Mouse (Mus musculus) heart, adult 2 months (tissue): ENCODE measurements around the gene Ipo7. TPM values are rescaled to one million over a fixed set of nuclear protein-coding genes. Genes with fewer than 3 reads are reported as not detected.

Experiments
- DNase-seq, 2 experiments: peaks; one replicate each; pipeline ENCODE4 v3.0.0; 2021
- H3K27ac ChIP-seq: fragments of 200-600 bp; 2 replicates; pipeline ENCODE4 v1.8.1; 2022
- H3K27me3 ChIP-seq: fragments of 200-500 bp; 2 replicates; pipeline ENCODE4 v1.6.1; 2012; ENCODE audit warnings: mild to moderate bottlenecking, low read length, inconsistent platforms, mixed read lengths; ENCODE audit not compliant: control insufficient read depth, insufficient read depth
- H3K36me3 ChIP-seq: fragments of 200-500 bp; 2 replicates; pipeline ENCODE4 v1.6.1; 2012; ENCODE audit warnings: low read length, inconsistent platforms; ENCODE audit not compliant: control insufficient read depth, insufficient read depth
- H3K4me1 ChIP-seq: fragments of 200-500 bp; 2 replicates; pipeline ENCODE4 v1.6.1; 2011; ENCODE audit warnings: low read length; ENCODE audit not compliant: control insufficient read depth, insufficient read depth
- H3K4me3 ChIP-seq: fragments of 200-600 bp; 2 replicates; pipeline ENCODE4 v1.8.1; 2022
- H3K79me2 ChIP-seq: fragments of 200-500 bp; replicated peaks from 2 replicates; pipeline ENCODE4 v1.6.1; 2012; ENCODE audit warnings: mild to moderate bottlenecking, inconsistent platforms, low read length, moderate library complexity, mixed read lengths; ENCODE audit not compliant: control insufficient read depth, insufficient read depth
- H3K9ac ChIP-seq: fragments of 200-500 bp; 2 replicates; pipeline ENCODE4 v1.6.1; 2012; ENCODE audit warnings: low read depth, mild to moderate bottlenecking, control low read depth, inconsistent platforms, low read length, mixed read lengths
- CTCF ChIP-seq: fragments of 200-600 bp; IDR thresholded peaks from 2 replicates; pipeline ENCODE4 v1.8.1; 2022; ENCODE audit warnings: antibody characterized with exemption, mild to moderate bottlenecking, moderate library complexity
- EP300 ChIP-seq: fragments of 200-500 bp; IDR thresholded peaks from 2 replicates; pipeline ENCODE4 v1.6.1; 2011; ENCODE audit warnings: low read depth, low read length, control low read depth; ENCODE audit not compliant: insufficient read depth
- POLR2A ChIP-seq: fragments of 200-500 bp; IDR thresholded peaks from 2 replicates; pipeline ENCODE4 v1.6.1; 2011; ENCODE audit warnings: mild to moderate bottlenecking, low read depth, low read length, control low read depth; ENCODE audit not compliant: insufficient read depth
- WGBS: fragments of 180-500 bp; shearing (Covaris S2); methylation state at CpG from one replicate; pipeline ENCODE4 v1.1.7; 2018; 5-methylcytosine and 5-hydroxymethylcytosine counted together
- intact Hi-C: fragments of 180-260 bp; cut with DNase I; formaldehyde crosslinking; loops from one replicate; pipeline ENCODE4 v1.15.1; 2025
- polyA plus RNA-seq: library from polyadenylated mRNA; depleted of rRNA; stranded (reverse); fragments of >200 nt; gene quantifications from 2 replicates; pipeline ENCODE4 v1.2.3, GENCODE M21; 2012
- total RNA-seq, 2 experiments: library from RNA; stranded (reverse); gene quantifications; 2 replicates each; pipeline ENCODE4 v1.2.3; 2021

The Ipo7 gene
- total and polyA plus RNA-seq, 3 experiments: 19.7 to 99.4 (median 85.0) TPM

- TF ChIP-seq CTCF (peak; percentile 89), POLR2A (no peak), EP300 (no peak)
- no peaks in the 10 kb centered on the region for H3K27me3 ChIP-seq
- no peak overlapping the region for H3K9ac ChIP-seq
- no peak overlapping the region for H3K27ac ChIP-seq
- no peak overlapping the region for H3K4me3 ChIP-seq
- intact Hi-C loops: loop anchor here (1.0 to 5.0 kb wide), 3 partner anchors 13 to 116 kb away; no protein-coding TSS in a partner anchor
- peak; percentile 11 to 39 for DNase-seq
- H3K36me3 ChIP-seq: peaks cover 6% of the 10 kb centered on the region
- no peaks in the 10 kb centered on the region for H3K79me2 ChIP-seq
- 65% methylated on average over 13 of the region's 13 CpGs for WGBS
- H3K4me1 ChIP-seq: no peaks in the 10 kb centered on the region
Observed at GRCm38 (mm10) chr7:110083386-110084165, 65.5 kb downstream of the Ipo7 start.

- no peaks in the 10 kb centered on the region for H3K79me2 ChIP-seq
- H3K36me3 ChIP-seq: peaks cover 11% of the 10 kb centered on the region
- H3K4me1 ChIP-seq: no peaks in the 10 kb centered on the region
- H3K9ac ChIP-seq: no peak overlapping the region
- no peak for DNase-seq
- TF ChIP-seq CTCF: no peak
- no peak for TF ChIP-seq EP300
- TF ChIP-seq POLR2A: no peak
- H3K27me3 ChIP-seq: no peaks in the 10 kb centered on the region
- intact Hi-C loops: no loop called here
- no peak overlapping the region for H3K4me3 ChIP-seq
- no peak overlapping the region for H3K27ac ChIP-seq
Observed at GRCm38 (mm10) chr7:110085217-110085616, 67.1 kb downstream of the Ipo7 start.

- DNase-seq: no peak
- Histone ChIP-seq H3K4me1 (no peaks in the 10 kb centered on the region), H3K79me2 (no peaks in the 10 kb centered on the region), H3K9ac (no peak overlapping the region), H3K27me3 (no peaks in the 10 kb centered on the region), H3K4me3 (no peak overlapping the region), H3K27ac (no peak overlapping the region), H3K36me3 (peaks cover 11% of the 10 kb centered on the region)
- intact Hi-C loops: no loop called here
- 61% methylated on average over 4 of the region's 4 CpGs for WGBS
- TF ChIP-seq EP300: no peak
- TF ChIP-seq CTCF: no peak
- no peak for TF ChIP-seq POLR2A
Observed at GRCm38 (mm10) chr7:110087914-110088313, 69.8 kb downstream of the Ipo7 start.

- no peaks in the 10 kb centered on the region for H3K27me3 ChIP-seq
- WGBS: 79% methylated on average over 7 of the region's 7 CpGs
- no peak overlapping the region for H3K4me3 ChIP-seq
- no peaks in the 10 kb centered on the region for H3K79me2 ChIP-seq
- H3K9ac ChIP-seq: no peak overlapping the region
- intact Hi-C loops: no loop called here
- no peak for TF ChIP-seq CTCF
- TF ChIP-seq EP300: no peak
- no peak for TF ChIP-seq POLR2A
- no peak overlapping the region for H3K27ac ChIP-seq
- DNase-seq: no peak
- H3K4me1 ChIP-seq: no peaks in the 10 kb centered on the region
- peaks cover 14% of the 10 kb centered on the region for H3K36me3 ChIP-seq
Observed at GRCm38 (mm10) chr7:110091670-110092069, 73.6 kb downstream of the Ipo7 start.

GRCm38 (mm10) chr7:110096332-110096731 is 78.3 kb downstream of the Ipo7 start:
- H3K9ac ChIP-seq: no peak overlapping the region
- TF ChIP-seq CTCF: 0 out of 2 replicates have a peak, but pooled peaks have one; percentile 25
- TF ChIP-seq POLR2A: no peak
- DNase-seq: no peak
- H3K27me3 ChIP-seq: no peaks in the 10 kb centered on the region
- intact Hi-C loops: no loop called here
- peaks cover 3% of the 10 kb centered on the region for H3K36me3 ChIP-seq
- H3K4me1 ChIP-seq: peaks cover 2% of the 10 kb centered on the region; the same call in 1 of the 2 replicates
- no peak overlapping the region for H3K27ac ChIP-seq
- H3K4me3 ChIP-seq: no peak overlapping the region
- WGBS: 76% methylated on average over 4 of the region's 4 CpGs
- H3K79me2 ChIP-seq: no peaks in the 10 kb centered on the region

- intact Hi-C loops: no loop called here
- Histone ChIP-seq H3K79me2 (no peaks in the 10 kb centered on the region), H3K4me1 (peaks cover 2% of the 10 kb centered on the region; the same call in 1 of the 2 replicates), H3K36me3 (peaks cover 3% of the 10 kb centered on the region), H3K9ac (no peak overlapping the region), H3K4me3 (no peak overlapping the region), H3K27ac (no peak overlapping the region), H3K27me3 (no peaks in the 10 kb centered on the region)
- WGBS: 60% methylated on average over 7 of the region's 7 CpGs
- no peak for DNase-seq
- TF ChIP-seq CTCF (no peak), POLR2A (no peak), EP300 (no peak)
Observed at GRCm38 (mm10) chr7:110097106-110097793, 79.2 kb downstream of the Ipo7 start.
